Mouse (Mus musculus): ENCODE measurements around the gene Hist1h3f.

DNA sequence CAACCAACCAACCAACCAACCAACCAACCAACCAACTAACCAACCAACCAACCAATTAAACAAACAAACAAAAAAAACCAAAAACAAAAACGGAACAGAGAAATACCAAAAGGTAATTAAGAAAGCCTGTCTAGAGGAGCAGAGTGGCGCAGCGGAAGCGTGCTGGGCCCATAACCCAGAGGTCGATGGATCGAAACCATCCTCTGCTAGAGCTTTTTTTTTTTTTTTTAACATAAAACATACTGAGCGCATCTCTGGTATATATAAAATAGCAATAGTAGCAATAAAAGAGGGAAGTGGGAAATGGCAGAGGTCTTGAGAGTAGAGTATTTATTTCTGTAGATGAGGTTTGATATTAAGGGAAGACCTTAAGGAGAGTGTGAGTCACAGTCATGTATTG, 43.9 kb upstream of the Hist1h3f start:
- TF ChIP-seq CTCF (IDR thresholded peaks at IDR 0.05; ENCODE audit: low read depth, low read length) (no peak), POLR2A (IDR thresholded peaks at IDR 0.05; ENCODE audit: extremely low read depth, insufficient read depth, low read length) (no peak)

Measured in liver, adult 2 months (tissue).